Mouse (Mus musculus): Measurements from ENCODE around the gene Pml. TPM values are rescaled to one million over a fixed set of nuclear protein-coding genes. Genes with fewer than 3 reads are reported as not detected.

The Pml gene
- polyA plus RNA-seq, 1 experiment from 2014 or later = 12.9 TPM

GRCm38 (mm10) chr9:58200270-58201090, 49.1 kb downstream of the Pml start:
- H3K4me1 ChIP-seq = peaks cover 58% of the 10 kb centered on the region
- 6% methylated on average over 11 of the region's 11 CpGs for WGBS
- H3K4me2 ChIP-seq = no peak overlapping the region

GRCm38 (mm10) chr9:58199381-58200269, 50.0 kb downstream of the Pml start:
- Histone ChIP-seq H3K27ac (replicated peaks) (no peak overlapping the region), H3K36me3 (no peaks in the 10 kb centered on the region)
- WGBS = under 1% methylated on average over 41 of the region's 41 CpGs

More at GRCm38 (mm10) chr9:58200270-58201090, 49.1 kb downstream of the Pml start:
- no peak overlapping the region for H3K27ac ChIP-seq (replicated peaks)
- no peak overlapping the region for H3K4me3 ChIP-seq
- H3K27me3 ChIP-seq (replicated peaks) = peaks cover 92% of the 10 kb centered on the region
- no peaks in the 10 kb centered on the region for H3K9me3 ChIP-seq
- ATAC-seq (ENCODE audit: extremely low read depth, insufficient number of reproducible peaks, low FRiP score, low TSS enrichment) = no peak
- H3K36me3 ChIP-seq = no peaks in the 10 kb centered on the region
- no peak overlapping the region for H3K9ac ChIP-seq

DNA sequence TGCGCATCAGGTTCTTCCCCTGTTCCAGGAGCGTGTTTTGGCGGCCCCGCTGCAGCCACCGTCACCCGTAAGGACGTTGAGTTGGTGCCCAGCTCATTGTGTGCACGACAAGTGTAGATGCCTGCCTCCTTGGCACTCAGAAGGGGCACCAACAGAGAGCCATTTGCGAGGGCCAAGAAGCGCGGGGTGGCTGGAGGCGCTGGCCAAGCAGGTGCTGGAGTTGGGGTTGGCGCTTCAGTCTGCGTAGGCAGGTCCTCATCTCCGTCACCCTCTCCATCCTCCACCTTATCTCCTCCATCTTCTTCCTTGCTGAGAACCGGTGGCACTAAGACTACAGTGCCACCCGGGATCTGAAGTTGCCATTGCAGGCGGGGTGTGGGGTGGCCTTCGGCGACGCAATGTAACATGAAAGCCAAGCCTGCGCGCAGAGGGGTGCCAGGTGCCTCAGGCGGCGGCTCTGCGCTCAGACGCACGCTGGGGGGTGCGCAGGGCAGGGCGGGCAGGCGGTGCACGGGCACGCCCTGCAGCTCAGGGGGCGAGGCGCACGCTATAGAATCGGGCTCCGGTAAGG, 50.7 kb downstream of the Pml start:
- WGBS = 3% methylated on average over 38 of the region's 38 CpGs
- no peak for ATAC-seq (ENCODE audit: extremely low read depth, insufficient number of reproducible peaks, low FRiP score, low TSS enrichment)
- Histone ChIP-seq H3K4me1 (peaks cover 56% of the 10 kb centered on the region), H3K27ac (replicated peaks) (no peak overlapping the region), H3K9ac (no peak overlapping the region), H3K36me3 (no peaks in the 10 kb centered on the region), H3K4me3 (peak overlapping the region; percentile 33), H3K27me3 (replicated peaks) (peaks cover 100% of the 10 kb centered on the region), H3K4me2 (peak overlapping the region; percentile 71), H3K9me3 (no peaks in the 10 kb centered on the region)

More at GRCm38 (mm10) chr9:58199381-58200269, 50.0 kb downstream of the Pml start:
- no peak for ATAC-seq (ENCODE audit: extremely low read depth, insufficient number of reproducible peaks, low FRiP score, low TSS enrichment)
- peaks cover 58% of the 10 kb centered on the region for H3K4me1 ChIP-seq
- H3K4me2 ChIP-seq = peak overlapping the region; percentile 71
- H3K27me3 ChIP-seq (replicated peaks) = peaks cover 95% of the 10 kb centered on the region
- H3K4me3 ChIP-seq = peak overlapping the region; percentile 33
- H3K9ac ChIP-seq = no peak overlapping the region
- H3K9me3 ChIP-seq = no peaks in the 10 kb centered on the region

DNA sequence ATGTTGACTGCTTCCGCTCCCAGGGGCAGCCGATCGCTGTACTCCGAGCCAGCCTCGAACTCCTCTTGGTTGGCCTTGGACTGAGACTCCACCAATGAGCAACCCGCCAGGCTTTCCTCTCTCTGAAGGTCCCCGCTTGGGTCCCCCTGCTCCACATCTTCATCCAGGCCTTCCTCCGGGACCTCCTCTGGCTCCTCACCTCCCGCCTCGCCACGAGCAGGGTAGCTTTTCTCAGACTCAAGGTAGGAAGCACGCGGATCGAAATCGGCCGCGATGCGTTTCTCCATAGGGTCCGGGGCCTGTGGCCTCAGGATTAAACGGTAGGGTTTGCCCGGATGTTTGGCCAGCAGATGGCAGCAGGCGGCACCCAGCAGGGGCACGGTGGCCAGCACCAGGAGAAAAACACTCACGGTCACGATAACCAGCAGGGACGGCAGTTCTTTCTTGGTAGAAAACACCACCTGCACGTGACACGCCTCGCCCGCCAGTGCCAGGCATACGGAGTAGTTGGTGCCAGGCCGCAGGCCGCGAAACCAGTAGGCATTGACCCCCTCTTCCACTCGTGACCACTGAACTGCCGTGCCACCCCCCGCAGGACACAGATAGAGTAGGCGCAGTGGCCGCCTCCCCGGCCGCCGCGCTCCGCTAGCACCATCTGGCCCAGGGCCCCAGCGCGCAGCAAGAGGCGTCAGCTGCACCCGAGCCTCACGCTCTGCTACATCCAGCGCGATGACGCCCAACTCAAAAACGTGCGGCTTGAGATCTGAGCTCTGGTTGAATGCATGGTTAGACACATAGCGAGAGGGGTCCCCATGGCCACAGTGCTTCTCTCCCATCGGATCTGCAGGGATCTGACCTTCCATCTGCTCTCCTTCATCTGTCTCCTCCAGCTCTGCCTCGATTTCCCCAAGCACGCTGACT, 51.5 kb downstream of the Pml start:
- H3K4me1 ChIP-seq = peaks cover 51% of the 10 kb centered on the region
- peaks cover 100% of the 10 kb centered on the region for H3K27me3 ChIP-seq (replicated peaks)
- no peaks in the 10 kb centered on the region for H3K36me3 ChIP-seq
- peak overlapping the region; percentile 71 for H3K4me2 ChIP-seq
- peak overlapping the region; percentile 58 for H3K9ac ChIP-seq
- WGBS = under 1% methylated on average over 58 of the region's 58 CpGs
- no peak overlapping the region for H3K27ac ChIP-seq (replicated peaks)
- no peak for ATAC-seq (ENCODE audit: extremely low read depth, insufficient number of reproducible peaks, low FRiP score, low TSS enrichment)
- no peaks in the 10 kb centered on the region for H3K9me3 ChIP-seq
- peak overlapping the region; percentile 44 for H3K4me3 ChIP-seq

GRCm38 (mm10) chr9:58196610-58197567, 52.7 kb downstream of the Pml start:
- H3K36me3 ChIP-seq = no peaks in the 10 kb centered on the region
- H3K9me3 ChIP-seq = no peaks in the 10 kb centered on the region
- WGBS = 3% methylated on average over 46 of the region's 46 CpGs
- peak overlapping the region; percentile 71 for H3K4me2 ChIP-seq
- H3K9ac ChIP-seq = peak overlapping the region; percentile 58; the same call in 1 of the 2 replicates
- H3K27ac ChIP-seq (replicated peaks) = no peak overlapping the region
- ATAC-seq (ENCODE audit: extremely low read depth, insufficient number of reproducible peaks, low FRiP score, low TSS enrichment) = no peak
- peaks cover 45% of the 10 kb centered on the region for H3K4me1 ChIP-seq
- H3K27me3 ChIP-seq (replicated peaks) = peaks cover 92% of the 10 kb centered on the region
- peak overlapping the region; percentile 44 for H3K4me3 ChIP-seq

DNA sequence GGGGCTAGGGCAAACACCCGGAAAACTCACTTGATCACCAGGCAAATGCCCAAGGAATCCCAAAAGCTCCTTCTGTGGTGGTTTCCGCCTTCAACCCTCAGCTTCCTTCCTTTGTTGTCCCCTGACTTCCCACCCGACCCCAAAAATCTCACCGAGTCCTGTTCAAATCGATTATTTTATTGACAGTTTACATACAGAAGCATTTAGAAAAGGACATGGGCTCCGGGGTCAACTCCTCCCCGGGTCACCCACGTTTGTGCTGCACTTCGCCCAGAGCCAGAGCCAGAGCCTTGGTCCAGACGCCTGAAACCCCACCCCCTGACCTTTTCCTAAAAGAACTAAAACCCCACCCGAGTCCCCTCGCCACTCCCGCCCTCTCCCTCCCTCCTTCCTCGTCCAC, 53.4 kb downstream of the Pml start:
- no peak overlapping the region for H3K27ac ChIP-seq (replicated peaks)
- no peaks in the 10 kb centered on the region for H3K36me3 ChIP-seq
- H3K4me1 ChIP-seq = peaks cover 38% of the 10 kb centered on the region
- whole genome bisulfite sequencing = 5% methylated on average over 14 of the region's 14 CpGs
- H3K4me2 ChIP-seq = peak overlapping the region; percentile 57
- peak overlapping the region; percentile 35 for H3K4me3 ChIP-seq
- H3K27me3 ChIP-seq (replicated peaks) = peaks cover 85% of the 10 kb centered on the region
- H3K9me3 ChIP-seq = no peaks in the 10 kb centered on the region
- no peak for ATAC-seq (ENCODE audit: extremely low read depth, insufficient number of reproducible peaks, low FRiP score, low TSS enrichment)
- H3K9ac ChIP-seq = peak overlapping the region; percentile 45; the same call in 1 of the 2 replicates

DNA sequence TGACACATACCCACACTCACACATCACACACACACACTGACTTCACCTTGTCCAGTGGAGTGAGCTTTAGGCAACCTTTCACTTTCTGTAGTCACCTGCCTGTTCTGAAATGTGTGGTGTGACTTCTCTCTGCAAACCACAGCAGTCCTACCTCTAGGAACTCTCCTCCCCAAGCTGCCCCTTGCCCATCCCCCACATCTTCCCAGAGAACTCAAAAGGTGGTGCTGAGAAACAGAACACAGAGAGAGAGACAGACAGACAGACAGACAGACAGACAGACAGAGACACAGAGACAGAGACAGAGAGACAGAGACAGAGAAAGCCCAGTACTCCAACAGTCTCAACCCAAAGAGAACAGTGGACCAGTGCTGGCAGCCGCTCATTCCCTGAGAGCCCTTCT, 53.9 kb downstream of the Pml start:
- Histone ChIP-seq H3K27ac (replicated peaks) (no peak overlapping the region), H3K4me3 (no peak overlapping the region), H3K4me2 (no peak overlapping the region), H3K4me1 (peaks cover 38% of the 10 kb centered on the region), H3K27me3 (replicated peaks) (peaks cover 80% of the 10 kb centered on the region), H3K9me3 (no peaks in the 10 kb centered on the region), H3K36me3 (no peaks in the 10 kb centered on the region), H3K9ac (no peak overlapping the region)
- WGBS = 15% methylated on average over 1 of the region's 1 CpGs
- no peak for ATAC-seq (ENCODE audit: extremely low read depth, insufficient number of reproducible peaks, low FRiP score, low TSS enrichment)

GRCm38 (mm10) chr9:58194222-58194621, 55.4 kb downstream of the Pml start:
- Histone ChIP-seq H3K27ac (replicated peaks) (no peak overlapping the region), H3K9ac (no peak overlapping the region), H3K4me1 (peaks cover 31% of the 10 kb centered on the region), H3K4me2 (no peak overlapping the region), H3K36me3 (no peaks in the 10 kb centered on the region), H3K27me3 (replicated peaks) (peaks cover 73% of the 10 kb centered on the region), H3K9me3 (no peaks in the 10 kb centered on the region), H3K4me3 (no peak overlapping the region)
- no peak for ATAC-seq (ENCODE audit: extremely low read depth, insufficient number of reproducible peaks, low FRiP score, low TSS enrichment)
- 55% methylated on average over 9 of the region's 9 CpGs for WGBS

GRCm38 (mm10) chr9:58184456-58184855, 65.1 kb downstream of the Pml start:
- Histone ChIP-seq H3K36me3 (no peaks in the 10 kb centered on the region), H3K4me2 (no peak overlapping the region), H3K9ac (no peak overlapping the region), H3K4me1 (no peaks in the 10 kb centered on the region), H3K9me3 (no peaks in the 10 kb centered on the region), H3K27ac (replicated peaks) (no peak overlapping the region), H3K4me3 (no peak overlapping the region), H3K27me3 (replicated peaks) (peaks cover 4% of the 10 kb centered on the region)
- WGBS = 74% methylated on average over 6 of the region's 6 CpGs
- ATAC-seq (ENCODE audit: extremely low read depth, insufficient number of reproducible peaks, low FRiP score, low TSS enrichment) = no peak

DNA sequence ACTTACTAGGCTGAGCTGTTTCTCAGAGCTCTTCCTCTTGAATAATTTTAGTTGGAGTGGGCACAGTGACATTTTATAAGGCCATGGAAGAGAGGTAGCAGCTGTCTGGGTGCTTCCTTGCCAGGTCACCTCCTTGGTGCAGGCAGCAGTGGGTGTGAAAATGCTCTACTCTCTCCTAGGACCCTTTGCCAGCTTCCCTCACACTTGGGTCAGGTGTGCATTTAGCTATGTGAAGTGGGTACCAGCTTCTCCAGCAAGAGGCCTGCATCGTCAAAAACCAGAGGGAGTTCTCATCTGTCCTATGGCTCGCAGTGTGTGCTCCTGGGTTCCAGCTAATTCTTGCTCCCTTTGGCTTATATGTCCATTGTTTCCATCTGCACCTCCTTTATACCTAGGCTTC, 70.2 kb downstream of the Pml start:
- no peaks in the 10 kb centered on the region for H3K36me3 ChIP-seq
- no peak overlapping the region for H3K9ac ChIP-seq
- H3K27ac ChIP-seq (replicated peaks) = no peak overlapping the region
- H3K27me3 ChIP-seq (replicated peaks) = no peaks in the 10 kb centered on the region; the same call in none of the 2 replicates
- ATAC-seq (ENCODE audit: extremely low read depth, insufficient number of reproducible peaks, low FRiP score, low TSS enrichment) = no peak
- H3K4me3 ChIP-seq = no peak overlapping the region
- H3K4me1 ChIP-seq = peaks cover 18% of the 10 kb centered on the region
- WGBS = 76% methylated on average over 2 of the region's 2 CpGs
- H3K9me3 ChIP-seq = no peaks in the 10 kb centered on the region
- no peak overlapping the region for H3K4me2 ChIP-seq
